Mouse (Mus musculus): ENCODE measurements around the gene Stxbp6.
"Not testable (repeated sequence)": the region's sequence is repeated elsewhere in the genome, so short reads cannot be mapped to it uniquely, and the experiment has no call there.

DNA sequence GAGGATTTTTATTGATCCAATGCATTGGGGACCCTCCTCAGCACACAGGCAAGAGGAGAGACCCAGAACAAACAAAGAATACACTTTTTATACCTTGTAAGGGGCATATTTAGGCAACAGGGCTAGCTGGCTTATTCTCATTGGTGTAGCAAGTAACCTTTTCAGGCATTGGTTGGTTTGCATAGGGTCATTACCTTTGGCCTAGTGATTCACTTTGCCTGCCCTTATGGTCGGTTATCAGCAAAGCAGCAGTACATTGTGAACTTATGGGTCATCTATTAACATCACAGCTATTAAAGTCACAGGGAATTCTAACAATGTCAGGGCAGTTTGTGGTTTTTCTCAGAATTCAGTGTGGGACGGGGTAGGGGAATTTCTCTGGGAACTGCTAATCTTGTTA, 28.4 kb upstream of the Stxbp6 start:
- TF ChIP-seq GATA1 (IDR thresholded peaks at IDR 0.05; ENCODE audit: borderline replicate concordance, low read length); FLI1 (IDR thresholded peaks at IDR 0.05; ENCODE audit: low read length): not testable (repeated sequence)
